Mouse (Mus musculus) liver, embryonic 11.5 days (tissue): ENCODE measurements around the gene Tsr1. TPM values are rescaled to one million over a fixed set of nuclear protein-coding genes. Genes with fewer than 3 reads are reported as not detected.
A peak's percentile ranks its signal among the peaks of the same experiment; 100 is the strongest.

ENCODE experiments used
- ATAC-seq: fragments of 200-750 bp; cut with Nextera tagmentation; replicated peaks from 2 replicates; pipeline ENCODE4 v1.8.0; 2017; ENCODE audit warnings: moderate number of reproducible peaks, mild to moderate bottlenecking, moderate TSS enrichment, moderate library complexity; ENCODE audit not compliant: low FRiP score
- DNase-seq: peaks from one replicate; pipeline ENCODE4 v3.0.0-alpha.2; 2017; ENCODE audit warnings: low spot score
- H3K27ac ChIP-seq: fragments of 300-500 bp; sonication (generic); 2 replicates; pipeline ENCODE4 v1.5.1; 2014; ENCODE audit warnings: mild to moderate bottlenecking, low read depth, low read length, control low read depth
- H3K27me3 ChIP-seq: fragments of 300-500 bp; sonication (generic); replicated peaks from 2 replicates; pipeline ENCODE4 v1.6.1; 2014; ENCODE audit warnings: low read length, mixed read lengths; ENCODE audit not compliant: control insufficient read depth, insufficient read depth
- H3K36me3 ChIP-seq: fragments of 300-500 bp; sonication (generic); 2 replicates; pipeline ENCODE4 v1.6.1; 2014; ENCODE audit warnings: mild to moderate bottlenecking, low read length, moderate library complexity, mixed read lengths; ENCODE audit not compliant: control insufficient read depth, insufficient read depth
- H3K4me1 ChIP-seq: fragments of 300-500 bp; sonication (generic); replicated peaks from 2 replicates; pipeline ENCODE4 v1.6.1; 2014; ENCODE audit warnings: low read length, mixed read lengths; ENCODE audit not compliant: control insufficient read depth, insufficient read depth
- H3K4me2 ChIP-seq: fragments of 300-500 bp; sonication (generic); 2 replicates; pipeline ENCODE4 v1.6.1; 2014; ENCODE audit warnings: mild to moderate bottlenecking, control low read depth, moderate library complexity
- H3K4me3 ChIP-seq: fragments of 300-500 bp; sonication (generic); 2 replicates; pipeline ENCODE4 v1.5.1; 2014; ENCODE audit warnings: low read depth, low read length, control low read depth
- H3K9ac ChIP-seq: fragments of 300-500 bp; sonication (generic); 2 replicates; pipeline ENCODE4 v1.6.1; 2014; ENCODE audit warnings: low read depth, low read length, control low read depth
- H3K9me3 ChIP-seq: fragments of 300-500 bp; sonication (generic); 2 replicates; pipeline ENCODE4 v1.6.1; 2016; ENCODE audit warnings: low read length, inconsistent platforms, mixed read lengths; ENCODE audit not compliant: control insufficient read depth
- WGBS: fragments of 180-500 bp; shearing (Covaris S2); extraction: QIAGEN DNeasy Blood & Tissue Kit; methylation state at CpG from one replicate; pipeline ENCODE4 v1.1.7; 2014; 5-methylcytosine and 5-hydroxymethylcytosine counted together
- polyA plus RNA-seq: library from polyadenylated mRNA; unstranded; fragments of >200 nt; fragmentation: Nextera tagmentation; extraction: Ambion mirVana; gene quantifications from 2 replicates; pipeline ENCODE4 v1.2.1, GENCODE M21; 2014

The Tsr1 gene
- polyA plus RNA-seq, 1 experiment from 2014 or later, result 72.4 TPM

DNA sequence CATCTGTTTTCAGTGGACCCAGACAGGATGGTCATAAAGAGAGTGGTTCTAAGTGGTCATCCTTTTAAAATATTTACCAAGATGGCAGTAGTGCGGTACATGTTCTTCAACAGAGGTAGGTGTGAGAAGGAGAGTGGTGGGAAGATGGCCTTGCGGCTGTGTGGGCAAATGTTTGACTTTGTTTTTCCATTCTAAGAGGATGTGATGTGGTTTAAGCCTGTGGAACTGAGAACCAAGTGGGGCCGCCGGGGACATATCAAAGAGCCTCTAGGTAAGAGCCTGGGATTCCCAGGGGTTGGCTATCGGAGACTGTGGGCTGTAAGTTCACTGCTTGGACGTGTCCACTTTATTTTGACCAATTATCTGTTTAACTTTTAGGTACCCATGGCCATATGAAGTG lies 10.0 kb downstream of the Tsr1 start:
- no peak overlapping the region for H3K4me3 ChIP-seq
- H3K4me2 ChIP-seq, result no peak overlapping the region
- no peaks in the 10 kb centered on the region for H3K9me3 ChIP-seq
- H3K36me3 ChIP-seq, result peaks cover 57% of the 10 kb centered on the region
- ATAC-seq (no peak), DNase-seq (no peak)
- H3K9ac ChIP-seq, result no peak overlapping the region
- no peak overlapping the region for H3K27ac ChIP-seq
- H3K27me3 ChIP-seq, result no peaks in the 10 kb centered on the region
- H3K4me1 ChIP-seq, result no peaks in the 10 kb centered on the region
- 93% methylated on average over 6 of the region's 6 CpGs for WGBS

GRCm38 (mm10) chr11:74908618-74909399 lies 10.9 kb downstream of the Tsr1 start:
- ATAC-seq, result no peak
- Histone ChIP-seq H3K4me2 (no peak overlapping the region), H3K9me3 (no peaks in the 10 kb centered on the region), H3K27ac (no peak overlapping the region), H3K4me1 (no peaks in the 10 kb centered on the region), H3K9ac (no peak overlapping the region), H3K4me3 (no peak overlapping the region), H3K27me3 (no peaks in the 10 kb centered on the region), H3K36me3 (peaks cover 47% of the 10 kb centered on the region)
- 80% methylated on average over 12 of the region's 12 CpGs for WGBS
- DNase-seq, result no peak

- Histone ChIP-seq H3K4me1 (no peaks in the 10 kb centered on the region), H3K9me3 (no peaks in the 10 kb centered on the region), H3K9ac (no peak overlapping the region), H3K36me3 (peaks cover 38% of the 10 kb centered on the region), H3K27ac (no peak overlapping the region), H3K27me3 (no peaks in the 10 kb centered on the region), H3K4me3 (no peak overlapping the region), H3K4me2 (no peak overlapping the region)
- DNase-seq (no peak), ATAC-seq (no peak)
- 81% methylated on average over 4 of the region's 4 CpGs for WGBS
These were observed 12.1 kb downstream of the Tsr1 start for GRCm38 (mm10) chr11:74909978-74910377.

GRCm38 (mm10) chr11:74912492-74912891 lies 14.6 kb downstream of the Tsr1 start:
- Histone ChIP-seq H3K36me3 (peaks cover 15% of the 10 kb centered on the region), H3K9ac (no peak overlapping the region), H3K27me3 (no peaks in the 10 kb centered on the region), H3K4me3 (no peak overlapping the region), H3K4me1 (no peaks in the 10 kb centered on the region), H3K27ac (no peak overlapping the region), H3K9me3 (no peaks in the 10 kb centered on the region), H3K4me2 (no peak overlapping the region)
- ATAC-seq, result no peak
- 73% methylated on average over 3 of the region's 3 CpGs for WGBS
- no peak for DNase-seq

DNA sequence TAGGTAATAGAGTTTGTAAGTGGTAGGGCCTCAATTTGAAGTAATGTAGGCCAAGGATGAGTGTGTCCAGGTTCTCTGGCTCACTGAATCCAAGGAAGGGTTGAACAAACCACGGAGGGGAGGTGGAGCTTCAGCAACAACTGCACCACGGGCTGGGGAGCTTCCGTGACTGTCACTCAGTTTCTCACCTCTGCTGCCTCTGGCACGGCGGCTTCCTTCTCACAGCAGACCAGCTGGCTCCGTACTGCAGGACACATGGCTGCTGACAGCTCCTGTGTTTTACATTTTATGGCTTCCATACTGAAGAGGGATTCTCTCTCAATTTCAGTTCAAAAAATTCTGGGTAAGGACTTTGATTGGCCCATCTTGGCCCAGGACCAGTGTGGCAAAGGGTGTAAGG lies 21.4 kb downstream of the Tsr1 start:
- Histone ChIP-seq H3K36me3 (peaks cover 6% of the 10 kb centered on the region; the same call in 1 of the 2 replicates), H3K9ac (no peak overlapping the region), H3K4me3 (no peak overlapping the region), H3K4me1 (peaks cover 4% of the 10 kb centered on the region; the same call in 1 of the 2 replicates), H3K4me2 (no peak overlapping the region), H3K9me3 (no peaks in the 10 kb centered on the region), H3K27ac (no peak overlapping the region), H3K27me3 (no peaks in the 10 kb centered on the region)
- no peak for DNase-seq
- WGBS, result 71% methylated on average over 6 of the region's 6 CpGs
- ATAC-seq, result no peak

DNA sequence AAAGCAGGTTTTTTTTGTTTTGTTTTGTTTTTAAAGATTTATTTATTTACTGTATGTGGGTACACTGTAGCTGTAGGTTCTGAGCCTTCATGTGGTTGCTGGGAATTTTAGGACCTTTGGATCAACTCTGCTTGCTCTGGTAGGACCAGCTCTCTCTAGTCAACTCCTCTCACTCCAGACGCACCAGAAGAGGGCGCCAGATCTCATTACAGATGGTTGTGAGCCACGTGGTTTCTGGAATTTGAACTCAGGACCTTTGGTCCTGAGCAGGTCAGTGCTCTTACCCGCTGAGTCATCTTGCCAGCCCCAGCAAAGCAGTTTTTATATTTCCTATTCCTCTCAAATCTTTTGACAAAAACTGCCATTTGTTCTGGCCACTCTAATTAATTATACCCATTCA lies 26.3 kb downstream of the Tsr1 start:
- Histone ChIP-seq H3K4me3 (peak overlapping the region; percentile 76), H3K27me3 (no peaks in the 10 kb centered on the region), H3K9me3 (no peaks in the 10 kb centered on the region), H3K9ac (no peak overlapping the region), H3K36me3 (peaks cover 1% of the 10 kb centered on the region; the same call in 1 of the 2 replicates), H3K4me2 (peak overlapping the region; percentile 68), H3K27ac (no peak overlapping the region), H3K4me1 (peaks cover 20% of the 10 kb centered on the region)
- 56% methylated on average over 4 of the region's 4 CpGs for WGBS
- no peak for ATAC-seq
- no peak for DNase-seq

GRCm38 (mm10) chr11:74925577-74926387 lies 27.9 kb downstream of the Tsr1 start, which contains the start of the genes Smg6 and Srr:
Smg6 (plus strand) TSS chr11:74925823.
Srr (minus strand) TSS chr11:74925948.
- H3K4me2 ChIP-seq, result peak within 1 kb of the TSS; percentile 68
- peak within 1 kb of the TSS; percentile 85 for H3K9ac ChIP-seq
- H3K4me1 ChIP-seq, result peaks cover 20% of the 10 kb centered on the region
- peaks cover 5% of the 10 kb centered on the region; the same call in 1 of the 2 replicates for H3K36me3 ChIP-seq
- no peaks in the 10 kb centered on the region for H3K9me3 ChIP-seq
- DNase-seq (peak; percentile 97), ATAC-seq (peak; percentile 93)
- no peaks in the 10 kb centered on the region for H3K27me3 ChIP-seq
- H3K27ac ChIP-seq, result peak within 1 kb of the TSS; percentile 89
- peak within 1 kb of the TSS; percentile 76 for H3K4me3 ChIP-seq
- WGBS, result under 1% methylated on average over 83 of the region's 88 CpGs

DNA sequence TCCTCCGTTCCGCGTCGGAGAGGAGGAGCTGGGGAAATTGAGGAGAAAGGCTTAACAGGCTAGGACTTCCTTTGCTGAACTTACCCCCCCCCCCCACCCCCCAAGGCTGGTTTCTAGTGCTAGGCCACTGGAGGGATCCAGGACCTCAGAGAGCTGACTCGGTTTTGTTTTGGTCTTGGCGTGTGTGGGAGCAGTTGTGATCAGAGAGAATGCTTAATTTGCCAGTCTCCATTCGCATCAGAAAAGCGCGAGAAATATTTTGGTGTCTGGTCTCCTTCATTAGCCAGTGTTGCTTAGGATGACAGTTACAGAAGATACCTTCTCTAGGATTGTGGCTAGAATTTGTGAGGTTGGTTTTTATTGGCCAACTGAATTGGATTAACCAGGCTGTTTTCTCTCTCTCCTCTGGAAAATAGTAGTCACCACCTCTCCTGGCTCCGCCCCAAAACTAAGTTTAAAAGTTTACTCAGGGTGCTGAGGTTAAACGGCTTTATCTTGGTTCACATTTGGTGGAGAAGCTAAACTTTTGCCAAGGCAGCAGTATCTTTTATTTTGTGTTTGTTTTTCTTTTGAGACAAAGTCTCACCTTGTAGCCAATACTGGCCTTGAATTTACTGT lies 28.6 kb downstream of the Tsr1 start:
- no peaks in the 10 kb centered on the region for H3K27me3 ChIP-seq
- no peak for DNase-seq
- H3K4me2 ChIP-seq, result peak overlapping the region; percentile 68
- H3K36me3 ChIP-seq, result peaks cover 9% of the 10 kb centered on the region; the same call in 1 of the 2 replicates
- H3K4me3 ChIP-seq, result peak overlapping the region; percentile 76
- H3K9ac ChIP-seq, result peak overlapping the region; percentile 85
- 4% methylated on average over 11 of the region's 11 CpGs for WGBS
- peak overlapping the region; percentile 89 for H3K27ac ChIP-seq
- peak; percentile 25 for ATAC-seq
- peaks cover 24% of the 10 kb centered on the region for H3K4me1 ChIP-seq
- no peaks in the 10 kb centered on the region for H3K9me3 ChIP-seq
